Mouse (Mus musculus) right cerebral cortex, adult 18-20 months (tissue): ENCODE data around the gene Rpl27a.

Experiments used
- DNase-seq: peaks from one replicate; pipeline ENCODE4 v3.0.0; 2022; ENCODE audit warnings: mixed read lengths

Rpl27a gene

GRCm38 (mm10) chr7:109525740-109526663 lies 7.1 kb downstream of the Rpl27a start:
- DNase-seq = no peak

GRCm38 (mm10) chr7:109527536-109527935 lies 8.6 kb downstream of the Rpl27a start:
- DNase-seq = no peak

- DNase-seq = no peak
Observed at GRCm38 (mm10) chr7:109528356-109528755, 9.4 kb downstream of the Rpl27a start.

- DNase-seq = no peak
Observed at GRCm38 (mm10) chr7:109529741-109530140, 10.8 kb downstream of the Rpl27a start.

- DNase-seq = no peak
Observed at GRCm38 (mm10) chr7:109531501-109531900, 12.6 kb downstream of the Rpl27a start.

GRCm38 (mm10) chr7:109532691-109533090 lies 13.7 kb downstream of the Rpl27a start:
- DNase-seq = peak; percentile 59

GRCm38 (mm10) chr7:109533129-109533528 lies 14.2 kb downstream of the Rpl27a start:
- no peak for DNase-seq

GRCm38 (mm10) chr7:109533888-109534287 lies 14.9 kb downstream of the Rpl27a start:
- DNase-seq = no peak

- no peak for DNase-seq
Observed at GRCm38 (mm10) chr7:109534921-109535320, 16.0 kb downstream of the Rpl27a start.

GRCm38 (mm10) chr7:109536451-109536946 lies 17.6 kb downstream of the Rpl27a start:
- no peak for DNase-seq

- no peak for DNase-seq
Observed at GRCm38 (mm10) chr7:109540902-109541301, 22.0 kb downstream of the Rpl27a start.

GRCm38 (mm10) chr7:109541609-109542363 lies 22.8 kb downstream of the Rpl27a start:
- DNase-seq = no peak

GRCm38 (mm10) chr7:109542364-109542628 lies 23.3 kb downstream of the Rpl27a start:
- DNase-seq = no peak

GRCm38 (mm10) chr7:109544792-109545191 lies 25.8 kb downstream of the Rpl27a start:
- no peak for DNase-seq

GRCm38 (mm10) chr7:109545255-109545993 lies 26.5 kb downstream of the Rpl27a start:
- no peak for DNase-seq

- no peak for DNase-seq
Observed at GRCm38 (mm10) chr7:109546186-109546585, 27.2 kb downstream of the Rpl27a start.

GRCm38 (mm10) chr7:109546726-109547125 lies 27.8 kb downstream of the Rpl27a start:
- no peak for DNase-seq

GRCm38 (mm10) chr7:109559536-109559935 lies 40.6 kb downstream of the Rpl27a start:
- DNase-seq = no peak

- DNase-seq = no peak
Observed at GRCm38 (mm10) chr7:109561466-109562153, 42.7 kb downstream of the Rpl27a start.

- DNase-seq = no peak
Observed at GRCm38 (mm10) chr7:109562154-109562599, 43.2 kb downstream of the Rpl27a start.

- no peak for DNase-seq
Observed at GRCm38 (mm10) chr7:109562676-109563075, 43.7 kb downstream of the Rpl27a start.

GRCm38 (mm10) chr7:109563775-109564362 lies 44.9 kb downstream of the Rpl27a start:
- no peak for DNase-seq
